Mouse (Mus musculus): ENCODE measurements around the gene Slc24a4. TPM values are rescaled to one million over a fixed set of nuclear protein-coding genes. Genes with fewer than 3 reads are reported as not detected.

Slc24a4 gene
- polyA plus RNA-seq, 1 experiment from 2014 or later = 10.2 TPM

DNA sequence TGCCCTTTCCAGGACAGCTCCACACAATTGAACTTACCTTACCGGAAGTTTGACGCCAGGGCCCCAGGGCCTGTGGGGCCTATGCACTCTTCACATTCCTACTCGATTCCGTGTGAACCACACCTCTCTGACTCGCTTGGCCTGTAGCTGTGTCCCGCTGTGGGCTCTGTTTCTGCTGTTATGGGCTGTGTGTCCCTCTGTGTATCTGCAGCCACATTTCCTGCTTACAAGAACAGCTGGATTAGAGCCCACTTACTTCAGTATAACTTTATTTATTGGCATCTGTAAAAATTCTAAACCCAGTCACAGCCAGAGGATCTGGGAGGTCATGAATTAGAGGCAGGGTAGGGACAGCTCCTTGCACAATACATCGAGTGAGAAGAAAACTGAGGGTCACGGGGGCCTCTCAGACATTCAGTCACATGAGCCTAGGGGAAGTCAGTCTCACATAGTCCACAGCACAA, 133.4 kb downstream of the Slc24a4 start:
- H3K36me3 ChIP-seq (ENCODE audit: insufficient read depth, low read length) = no peaks in the 10 kb centered on the region
- no peak overlapping the region for H3K4me2 ChIP-seq (replicated peaks; ENCODE audit: low read depth, low read length)
- DNase-seq (ENCODE audit: low spot score) (peak; percentile 81), ATAC-seq (peak; percentile 73)
- H3K27me3 ChIP-seq (replicated peaks; ENCODE audit: insufficient read depth, low read length) = no peaks in the 10 kb centered on the region
- no peak overlapping the region for H3K9ac ChIP-seq (replicated peaks; ENCODE audit: low read depth)
- peak overlapping the region; percentile 51 for H3K27ac ChIP-seq (ENCODE audit: low read length)
- no peaks in the 10 kb centered on the region for H3K9me3 ChIP-seq (ENCODE audit: low read length)
- peaks cover 18% of the 10 kb centered on the region for H3K4me1 ChIP-seq (ENCODE audit: insufficient read depth, low read depth, low read length)
- H3K4me3 ChIP-seq (ENCODE audit: low read depth, low read length) = no peak overlapping the region
- 11% methylated on average over 8 of the region's 8 CpGs for WGBS
- TF ChIP-seq CTCF (IDR thresholded peaks at IDR 0.05) (no peak), EP300 (IDR thresholded peaks at IDR 0.05) (peak; percentile 58)

DNA sequence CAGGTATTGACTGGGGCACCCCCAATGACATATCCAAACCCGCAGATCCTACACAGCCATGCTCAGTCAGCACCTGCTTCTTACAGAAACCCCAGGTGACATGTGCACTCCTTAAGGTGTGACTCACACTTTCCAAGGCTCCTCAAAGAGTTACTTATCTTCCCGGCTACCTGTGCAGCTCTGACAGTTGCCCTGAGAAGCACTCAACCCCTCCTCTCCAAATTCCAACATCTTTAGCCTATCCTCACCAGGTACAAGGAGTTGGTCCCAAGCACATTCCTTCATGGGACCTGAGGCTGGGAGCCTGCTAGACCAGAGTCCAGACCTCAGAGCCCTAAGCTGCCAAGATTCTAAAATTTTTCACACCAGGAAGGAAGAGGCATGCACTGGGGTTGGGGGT, 134.3 kb downstream of the Slc24a4 start:
- Histone ChIP-seq H3K9me3 (ENCODE audit: low read length) (no peaks in the 10 kb centered on the region), H3K4me1 (ENCODE audit: insufficient read depth, low read depth, low read length) (peaks cover 18% of the 10 kb centered on the region), H3K36me3 (ENCODE audit: insufficient read depth, low read length) (no peaks in the 10 kb centered on the region), H3K27ac (ENCODE audit: low read length) (peak overlapping the region; percentile 51), H3K4me2 (replicated peaks; ENCODE audit: low read depth, low read length) (no peak overlapping the region), H3K4me3 (ENCODE audit: low read depth, low read length) (no peak overlapping the region), H3K27me3 (replicated peaks; ENCODE audit: insufficient read depth, low read length) (no peaks in the 10 kb centered on the region), H3K9ac (replicated peaks; ENCODE audit: low read depth) (no peak overlapping the region)
- 72% methylated on average over 2 of the region's 2 CpGs for WGBS
- ATAC-seq (peak; percentile 72), DNase-seq (ENCODE audit: low spot score) (peak; percentile 46)
- peak; percentile 90 for TF ChIP-seq EP300 (IDR thresholded peaks at IDR 0.05)
- no peak for TF ChIP-seq CTCF (IDR thresholded peaks at IDR 0.05)

DNA sequence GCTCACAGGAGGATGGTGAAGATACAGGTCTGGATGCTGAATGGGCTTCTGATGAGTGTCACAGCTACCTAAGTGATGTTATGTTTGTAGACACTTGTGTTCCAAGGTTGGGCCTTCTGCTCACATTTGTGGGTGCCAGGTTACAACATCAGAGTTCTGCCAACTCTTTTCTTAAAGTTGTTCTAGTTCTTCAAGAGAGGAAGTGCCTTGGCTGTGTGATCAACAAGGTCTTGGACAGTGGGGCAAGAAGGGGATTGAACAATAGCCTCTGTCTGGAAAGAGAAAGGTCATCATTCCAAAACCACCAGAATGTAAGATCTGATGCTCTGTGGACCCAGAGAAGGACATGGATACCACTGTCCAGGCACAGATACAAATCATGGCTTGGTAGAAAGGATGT, 134.7 kb downstream of the Slc24a4 start:
- no peak overlapping the region for H3K4me3 ChIP-seq (ENCODE audit: low read depth, low read length)
- no peaks in the 10 kb centered on the region for H3K9me3 ChIP-seq (ENCODE audit: low read length)
- no peak overlapping the region for H3K9ac ChIP-seq (replicated peaks; ENCODE audit: low read depth)
- H3K27me3 ChIP-seq (replicated peaks; ENCODE audit: insufficient read depth, low read length) = no peaks in the 10 kb centered on the region
- no peaks in the 10 kb centered on the region for H3K36me3 ChIP-seq (ENCODE audit: insufficient read depth, low read length)
- TF ChIP-seq EP300 (IDR thresholded peaks at IDR 0.05) (no peak), CTCF (IDR thresholded peaks at IDR 0.05) (no peak)
- ATAC-seq (no peak), DNase-seq (ENCODE audit: low spot score) (peak; percentile 58)
- peaks cover 18% of the 10 kb centered on the region for H3K4me1 ChIP-seq (ENCODE audit: insufficient read depth, low read depth, low read length)
- no peak overlapping the region for H3K4me2 ChIP-seq (replicated peaks; ENCODE audit: low read depth, low read length)
- peak overlapping the region; percentile 51; the same call in 1 of the 2 replicates for H3K27ac ChIP-seq (ENCODE audit: low read length)

DNA sequence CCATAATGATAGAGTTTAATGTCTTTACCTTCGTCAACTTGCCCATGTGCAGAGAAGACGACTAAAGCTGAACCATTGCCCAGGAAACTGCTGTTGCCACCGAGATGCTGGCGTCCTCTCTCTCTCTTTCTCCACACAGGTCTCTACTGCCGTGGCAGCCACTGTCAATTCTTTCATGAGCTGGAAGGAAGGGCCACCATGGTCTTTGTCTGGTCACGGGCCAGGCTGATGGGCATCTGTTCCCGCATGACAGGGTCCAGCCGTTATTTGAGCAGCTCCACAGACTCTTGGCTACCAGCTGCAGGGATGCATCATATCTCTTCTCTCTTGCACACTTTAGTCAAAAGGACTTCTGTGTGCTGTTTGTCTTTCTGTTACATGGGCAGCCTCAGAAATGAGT, 137.9 kb downstream of the Slc24a4 start:
- 83% methylated on average over 8 of the region's 8 CpGs for WGBS
- no peak overlapping the region for H3K9ac ChIP-seq (replicated peaks; ENCODE audit: low read depth)
- no peaks in the 10 kb centered on the region for H3K9me3 ChIP-seq (ENCODE audit: low read length)
- DNase-seq (ENCODE audit: low spot score) = no peak
- no peaks in the 10 kb centered on the region for H3K36me3 ChIP-seq (ENCODE audit: insufficient read depth, low read length)
- H3K4me1 ChIP-seq (ENCODE audit: insufficient read depth, low read depth, low read length) = peaks cover 18% of the 10 kb centered on the region
- no peak overlapping the region for H3K27ac ChIP-seq (ENCODE audit: low read length)
- H3K4me3 ChIP-seq (ENCODE audit: low read depth, low read length) = no peak overlapping the region
- TF ChIP-seq CTCF (IDR thresholded peaks at IDR 0.05) = no peak
- TF ChIP-seq EP300 (IDR thresholded peaks at IDR 0.05) = no peak
- no peak for ATAC-seq
- H3K4me2 ChIP-seq (replicated peaks; ENCODE audit: low read depth, low read length) = no peak overlapping the region
- H3K27me3 ChIP-seq (replicated peaks; ENCODE audit: insufficient read depth, low read length) = no peaks in the 10 kb centered on the region

DNA sequence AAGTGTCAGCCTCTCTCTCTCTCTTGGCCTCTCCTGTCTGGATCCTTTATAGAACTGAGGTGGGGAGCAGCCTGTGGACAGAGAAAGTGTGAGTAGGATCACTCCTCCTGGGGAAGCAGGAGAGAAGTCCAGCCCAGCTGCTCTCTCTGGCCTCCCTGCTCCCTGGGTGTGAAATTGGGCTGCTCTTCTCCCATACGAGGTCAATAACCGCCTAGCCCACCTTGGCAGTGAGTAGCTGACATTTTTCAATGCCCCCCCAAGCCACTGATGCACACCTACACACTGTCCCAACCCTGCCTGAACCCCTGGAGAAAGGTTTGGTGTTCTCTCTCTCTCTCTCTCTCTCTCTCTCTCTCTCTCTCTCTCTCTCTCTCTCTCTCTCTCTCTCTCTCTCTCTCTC, 140.6 kb downstream of the Slc24a4 start:
- WGBS = 71% methylated on average over 2 of the region's 2 CpGs
- H3K27me3 ChIP-seq (replicated peaks; ENCODE audit: insufficient read depth, low read length) = no peaks in the 10 kb centered on the region
- no peak for ATAC-seq
- TF ChIP-seq EP300 (IDR thresholded peaks at IDR 0.05) = no peak
- TF ChIP-seq CTCF (IDR thresholded peaks at IDR 0.05) = no peak
- no peak overlapping the region for H3K27ac ChIP-seq (ENCODE audit: low read length)
- no peak overlapping the region for H3K4me3 ChIP-seq (ENCODE audit: low read depth, low read length)
- H3K9me3 ChIP-seq (ENCODE audit: low read length) = no peaks in the 10 kb centered on the region
- no peaks in the 10 kb centered on the region for H3K4me1 ChIP-seq (ENCODE audit: insufficient read depth, low read depth, low read length)
- DNase-seq (ENCODE audit: low spot score) = no peak
- H3K36me3 ChIP-seq (ENCODE audit: insufficient read depth, low read length) = no peaks in the 10 kb centered on the region
- no peak overlapping the region for H3K9ac ChIP-seq (replicated peaks; ENCODE audit: low read depth)
- H3K4me2 ChIP-seq (replicated peaks; ENCODE audit: low read depth, low read length) = no peak overlapping the region

DNA sequence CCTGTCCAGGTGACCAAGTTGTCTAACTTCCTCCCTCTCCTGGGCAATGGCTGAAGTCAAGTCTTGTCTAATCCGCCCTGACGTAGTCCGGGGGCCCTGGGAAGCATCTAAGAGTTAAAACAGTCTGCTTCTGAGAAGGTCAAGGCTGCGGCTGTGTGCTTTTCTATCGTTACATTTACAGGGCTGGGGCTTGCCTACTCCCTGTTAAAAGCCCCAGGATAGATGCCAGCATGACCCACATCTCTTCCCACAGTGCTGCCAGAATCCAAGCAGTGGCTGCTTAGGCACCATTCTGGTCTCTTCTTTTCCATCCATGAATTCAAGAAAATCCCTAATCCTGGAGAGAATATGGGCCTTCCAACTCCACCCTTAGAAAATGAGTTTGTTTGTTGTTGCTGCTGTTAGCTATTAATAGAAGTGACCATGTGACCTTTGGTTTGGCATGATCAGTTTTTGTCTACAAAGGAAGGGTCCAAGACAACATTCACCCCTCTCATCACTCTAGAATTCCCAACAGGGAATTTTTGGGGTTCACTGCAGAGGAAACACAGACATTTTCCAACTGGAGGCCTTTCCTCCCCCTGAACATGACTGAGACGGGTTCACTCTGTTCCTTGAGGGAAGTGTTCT, 142.4 kb downstream of the Slc24a4 start:
- no peaks in the 10 kb centered on the region for H3K27me3 ChIP-seq (replicated peaks; ENCODE audit: insufficient read depth, low read length)
- no peaks in the 10 kb centered on the region for H3K9me3 ChIP-seq (ENCODE audit: low read length)
- TF ChIP-seq CTCF (IDR thresholded peaks at IDR 0.05) = no peak
- no peak for TF ChIP-seq EP300 (IDR thresholded peaks at IDR 0.05)
- no peak overlapping the region for H3K4me2 ChIP-seq (replicated peaks; ENCODE audit: low read depth, low read length)
- no peak overlapping the region for H3K27ac ChIP-seq (ENCODE audit: low read length)
- H3K4me1 ChIP-seq (ENCODE audit: insufficient read depth, low read depth, low read length) = no peaks in the 10 kb centered on the region
- no peak overlapping the region for H3K9ac ChIP-seq (replicated peaks; ENCODE audit: low read depth)
- ATAC-seq (no peak), DNase-seq (ENCODE audit: low spot score) (no peak)
- 79% methylated on average over 6 of the region's 6 CpGs for WGBS
- H3K4me3 ChIP-seq (ENCODE audit: low read depth, low read length) = no peak overlapping the region
- H3K36me3 ChIP-seq (ENCODE audit: insufficient read depth, low read length) = no peaks in the 10 kb centered on the region

Data from lung, postnatal 0 days (tissue).